Mouse (Mus musculus): Measurements from ENCODE around the gene Tmem259.

- TF ChIP-seq POLR2A (IDR thresholded peaks at IDR 0.05; ENCODE audit: borderline replicate concordance, control insufficient read depth, low read depth, low read length) (no peak), CTCF (IDR thresholded peaks at IDR 0.05; ENCODE audit: control insufficient read depth, insufficient read depth, low read length) (no peak)
Observed at GRCm38 (mm10) chr10:80020191-80020590, 36.1 kb upstream of the Tmem259 start.
